Mouse (Mus musculus) liver, adult 2 months (tissue): ENCODE data around the gene Olfr984.

Experiments
- CTCF ChIP-seq: fragments of 200-500 bp; IDR thresholded peaks from 2 replicates; pipeline ENCODE4 v1.5.1; 2011; ENCODE audit warnings: low read depth, low read length, control low read depth
- POLR2A ChIP-seq: fragments of 200-500 bp; IDR thresholded peaks from 2 replicates; pipeline ENCODE4 v1.6.1; 2011; ENCODE audit warnings: low read length, control low read depth; ENCODE audit not compliant: insufficient read depth; ENCODE audit errors: extremely low read depth

DNA sequence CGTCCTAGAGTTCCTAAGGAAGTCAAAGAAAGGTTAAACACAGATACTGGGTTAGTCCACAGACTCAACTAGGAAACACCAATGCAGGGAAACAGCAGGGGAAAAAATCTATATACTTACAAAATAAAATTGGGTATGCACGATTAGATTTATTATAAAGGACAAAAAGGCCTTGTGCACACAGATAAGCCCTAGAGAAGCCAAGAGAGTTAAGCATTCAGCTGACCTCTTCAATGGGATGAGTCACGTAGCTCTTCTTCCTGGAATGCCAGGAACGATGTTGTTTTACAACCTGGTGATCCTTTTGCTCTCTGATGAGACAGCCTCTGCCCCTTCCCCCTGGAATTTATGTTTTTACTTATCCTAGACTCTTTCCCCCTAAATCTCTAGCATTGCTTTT, 25.5 kb upstream of the Olfr984 start:
- TF ChIP-seq POLR2A, result no peak
- TF ChIP-seq CTCF, result no peak
